Mouse (Mus musculus) intestine, postnatal 0 days (tissue): Measurements from ENCODE around the gene Olfr113. TPM values are rescaled to one million over a fixed set of nuclear protein-coding genes. Genes with fewer than 3 reads are reported as not detected.

Experiments used
- ATAC-seq: fragments of 200-750 bp; cut with Nextera tagmentation; 2 replicates; pipeline ENCODE4 v1.8.0; 2017; ENCODE audit warnings: mild to moderate bottlenecking, moderate TSS enrichment, moderate library complexity
- H3K27ac ChIP-seq: fragments of 300-500 bp; sonication (generic); 2 replicates; pipeline ENCODE4 v1.5.1; 2014; ENCODE audit warnings: mild to moderate bottlenecking, low read depth, low read length, moderate library complexity
- H3K27me3 ChIP-seq: fragments of 300-500 bp; sonication (generic); replicated peaks from 2 replicates; pipeline ENCODE4 v1.6.1; 2014; ENCODE audit warnings: low read length, mixed read lengths; ENCODE audit not compliant: control insufficient read depth, insufficient read depth
- H3K36me3 ChIP-seq: fragments of 300-500 bp; sonication (generic); 2 replicates; pipeline ENCODE4 v1.6.1; 2014; ENCODE audit warnings: mild to moderate bottlenecking, moderate library complexity; ENCODE audit not compliant: control insufficient read depth, insufficient read depth
- H3K4me1 ChIP-seq: fragments of 300-500 bp; sonication (generic); replicated peaks from 2 replicates; pipeline ENCODE4 v1.6.1; 2014; ENCODE audit warnings: antibody characterized with exemption, low read length, mixed read lengths; ENCODE audit not compliant: control insufficient read depth, insufficient read depth
- H3K4me2 ChIP-seq: fragments of 300-500 bp; sonication (generic); replicated peaks from 2 replicates; pipeline ENCODE4 v1.6.1; 2014; ENCODE audit warnings: low read depth, mild to moderate bottlenecking, moderate library complexity
- H3K4me3 ChIP-seq: fragments of 300-500 bp; sonication (generic); 2 replicates; pipeline ENCODE4 v1.5.1; 2014; ENCODE audit warnings: low read depth, low read length
- H3K9ac ChIP-seq: fragments of 300-500 bp; sonication (generic); 2 replicates; pipeline ENCODE4 v1.6.1; 2014; ENCODE audit warnings: mild to moderate bottlenecking, low read depth, low read length
- H3K9me3 ChIP-seq: fragments of 300-500 bp; sonication (generic); 2 replicates; pipeline ENCODE4 v1.6.1; 2016; ENCODE audit warnings: mixed run types; ENCODE audit not compliant: control insufficient read depth
- CTCF ChIP-seq: sonication (generic); IDR thresholded peaks from 2 replicates; pipeline ENCODE4 v1.5.1; 2016; ENCODE audit warnings: low read depth, mild to moderate bottlenecking, control low read depth, antibody characterized with exemption, moderate library complexity
- WGBS: fragments of 180-500 bp; shearing (Covaris S2); extraction: QIAGEN DNeasy Blood & Tissue Kit; methylation state at CpG from one replicate; pipeline ENCODE4 v1.1.7; 2014; 5-methylcytosine and 5-hydroxymethylcytosine counted together
- polyA plus RNA-seq: library from polyadenylated mRNA; unstranded; fragments of >200 nt; fragmentation: Nextera tagmentation; extraction: Ambion mirVana; gene quantifications from 2 replicates; pipeline ENCODE4 v1.2.1, GENCODE M21; 2015

Olfr113 gene
- polyA plus RNA-seq: not detected in 2 replicates

GRCm38 (mm10) chr17:37577563-37577962 is at the start of gene Olfr113:
TSS of gene Olfr113 (minus strand) at chr17:37577663.
- Histone ChIP-seq H3K9me3 (no peaks in the 10 kb centered on the region), H3K4me2 (no peak within 1 kb of the TSS), H3K4me1 (no peaks in the 10 kb centered on the region), H3K27ac (no peak within 1 kb of the TSS), H3K27me3 (no peaks in the 10 kb centered on the region), H3K36me3 (no peaks in the 10 kb centered on the region), H3K4me3 (no peak within 1 kb of the TSS), H3K9ac (no peak within 1 kb of the TSS)
- ATAC-seq: no peak
- no peak for TF ChIP-seq CTCF

- H3K4me3 ChIP-seq: no peak within 1 kb of the TSS
- WGBS: 80% methylated on average over 2 of the region's 2 CpGs
- ATAC-seq: no peak
- no peaks in the 10 kb centered on the region for H3K9me3 ChIP-seq
- no peak within 1 kb of the TSS for H3K27ac ChIP-seq
- H3K4me1 ChIP-seq: no peaks in the 10 kb centered on the region
- no peak within 1 kb of the TSS for H3K9ac ChIP-seq
- H3K36me3 ChIP-seq: no peaks in the 10 kb centered on the region
- no peaks in the 10 kb centered on the region for H3K27me3 ChIP-seq
- no peak within 1 kb of the TSS for H3K4me2 ChIP-seq
- TF ChIP-seq CTCF: no peak
Measured at GRCm38 (mm10) chr17:37627009-37627408, 49.5 kb upstream of the Olfr113 start, which contains the start of the genes Olfr115 and Olfr116. TSS of gene Olfr115 (minus strand) at chr17:37627109. TSS of gene Olfr116 (minus strand) at chr17:37627199.

- Histone ChIP-seq H3K36me3 (no peaks in the 10 kb centered on the region), H3K9ac (no peak within 1 kb of the TSS), H3K4me1 (no peaks in the 10 kb centered on the region), H3K27ac (no peak within 1 kb of the TSS), H3K9me3 (no peaks in the 10 kb centered on the region), H3K4me2 (no peak within 1 kb of the TSS), H3K4me3 (no peak within 1 kb of the TSS), H3K27me3 (no peaks in the 10 kb centered on the region)
- ATAC-seq: no peak
- no peak for TF ChIP-seq CTCF
Measured at GRCm38 (mm10) chr17:37592643-37593042, 15.2 kb upstream of the Olfr113 start, which contains the start of gene Olfr114. TSS of gene Olfr114 (minus strand) at chr17:37592743.

DNA sequence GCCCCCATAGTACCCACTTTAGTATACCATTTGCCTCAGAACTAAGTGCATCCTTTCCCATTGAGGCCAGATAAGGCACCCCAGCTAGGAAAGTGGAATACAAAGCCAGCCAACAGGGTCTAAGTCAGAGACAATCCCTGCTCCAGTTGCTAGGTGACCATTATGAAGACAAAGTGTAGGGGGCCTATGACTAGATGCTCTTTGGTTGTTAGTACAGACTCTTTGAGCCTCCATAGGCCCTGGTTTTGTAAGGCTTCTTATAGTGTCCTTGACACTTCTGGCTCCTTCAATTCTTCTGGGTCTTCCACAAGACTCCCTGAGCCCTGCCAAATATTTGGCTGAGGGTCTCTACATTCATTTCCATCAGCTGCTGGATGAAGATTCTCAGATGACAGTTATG is 8.1 kb downstream of the Olfr113 start, which contains the start of gene Olfr112:
TSS of gene Olfr112 (minus strand) at position 101 of the 400 bp plus-strand sequence.
- Histone ChIP-seq H3K36me3 (no peaks in the 10 kb centered on the region), H3K4me1 (no peaks in the 10 kb centered on the region), H3K4me3 (no peak within 1 kb of the TSS), H3K9me3 (no peaks in the 10 kb centered on the region), H3K27me3 (no peaks in the 10 kb centered on the region), H3K9ac (no peak within 1 kb of the TSS), H3K4me2 (no peak within 1 kb of the TSS), H3K27ac (no peak within 1 kb of the TSS)
- TF ChIP-seq CTCF: no peak
- ATAC-seq: no peak

DNA sequence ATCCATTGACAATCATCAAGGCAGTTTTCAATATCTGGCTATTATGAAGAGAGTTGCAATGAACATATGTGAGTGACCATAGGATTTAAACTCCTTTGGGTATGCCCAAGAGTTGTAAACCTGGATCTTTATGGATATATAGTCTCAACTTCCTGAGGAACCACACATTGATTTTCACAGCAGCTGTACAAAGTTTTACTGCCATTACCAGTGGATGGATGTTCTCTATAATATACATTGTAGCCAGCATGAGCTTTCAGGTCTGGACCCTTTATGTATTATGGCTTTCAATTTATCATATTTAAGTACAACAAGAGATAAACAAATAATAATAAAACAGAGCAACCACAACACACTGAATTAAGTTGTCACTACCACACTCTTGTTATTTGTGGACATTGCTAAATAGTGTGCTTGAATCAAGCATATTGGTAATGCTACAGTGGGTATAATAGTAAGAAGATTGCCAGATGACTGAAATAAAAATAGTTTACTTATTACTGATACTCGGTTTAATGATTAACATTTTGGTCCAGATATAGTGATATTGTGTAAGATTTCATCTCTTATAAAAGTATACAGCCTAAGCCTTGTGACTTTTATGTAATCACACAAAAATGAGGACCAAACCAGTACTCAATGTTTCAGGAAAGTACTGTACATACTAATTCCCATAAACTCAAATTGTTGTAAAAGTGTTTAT is 18.4 kb downstream of the Olfr113 start:
- no peaks in the 10 kb centered on the region for H3K27me3 ChIP-seq
- no peaks in the 10 kb centered on the region for H3K4me1 ChIP-seq
- no peak for TF ChIP-seq CTCF
- H3K36me3 ChIP-seq: no peaks in the 10 kb centered on the region
- H3K4me2 ChIP-seq: no peak overlapping the region
- ATAC-seq: peak; percentile 89
- no peak overlapping the region for H3K4me3 ChIP-seq
- H3K27ac ChIP-seq: no peak overlapping the region
- no peak overlapping the region for H3K9ac ChIP-seq
- H3K9me3 ChIP-seq: no peaks in the 10 kb centered on the region
- 34% methylated on average over 1 of the region's 1 CpGs for WGBS

DNA sequence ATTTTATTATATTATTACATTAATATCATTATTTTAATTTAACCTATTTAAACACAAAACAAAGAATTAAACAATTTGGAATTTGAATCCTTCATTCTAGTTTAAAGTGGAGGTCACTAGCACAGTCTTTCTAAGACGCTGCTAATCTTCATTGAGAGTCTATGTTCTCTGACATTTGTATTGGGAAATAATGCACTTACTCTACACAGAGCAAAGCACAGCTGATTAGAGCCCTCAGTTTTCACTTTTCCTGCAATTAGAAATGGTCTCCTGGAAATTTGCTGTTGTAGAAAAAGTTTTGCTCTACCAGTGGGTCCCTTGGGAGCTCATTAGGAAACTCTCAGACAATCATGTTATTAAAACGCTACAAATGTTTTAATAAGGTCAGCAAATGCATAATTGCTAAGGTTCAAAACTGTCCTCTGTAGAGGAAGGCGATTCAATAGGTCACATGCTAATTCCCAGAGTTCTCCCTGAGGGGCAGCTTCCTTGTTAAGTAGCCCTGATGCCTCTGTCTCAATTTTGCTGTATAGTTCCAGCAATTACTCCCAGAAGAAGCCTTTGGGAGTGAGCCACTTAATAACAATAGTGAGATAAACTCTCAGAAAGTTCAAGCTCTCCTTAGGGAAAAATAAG is 33.5 kb downstream of the Olfr113 start:
- H3K9ac ChIP-seq: no peak overlapping the region
- H3K4me2 ChIP-seq: no peak overlapping the region
- no peaks in the 10 kb centered on the region for H3K9me3 ChIP-seq
- H3K27me3 ChIP-seq: no peaks in the 10 kb centered on the region
- 71% methylated on average over 3 of the region's 3 CpGs for WGBS
- no peak overlapping the region for H3K4me3 ChIP-seq
- TF ChIP-seq CTCF: no peak
- no peak for ATAC-seq
- H3K36me3 ChIP-seq: no peaks in the 10 kb centered on the region
- H3K27ac ChIP-seq: no peak overlapping the region
- no peaks in the 10 kb centered on the region for H3K4me1 ChIP-seq
